Mouse (Mus musculus) mature B cell (primary cell): ENCODE measurements around the gene Rnf38.

Source experiments
- in situ Hi-C: fragments of 300-500 bp; cut with MboI; formaldehyde crosslinking; loops from 2 replicates; pipeline ENCODE4 v1.14.3; 2019

The Rnf38 gene

DNA sequence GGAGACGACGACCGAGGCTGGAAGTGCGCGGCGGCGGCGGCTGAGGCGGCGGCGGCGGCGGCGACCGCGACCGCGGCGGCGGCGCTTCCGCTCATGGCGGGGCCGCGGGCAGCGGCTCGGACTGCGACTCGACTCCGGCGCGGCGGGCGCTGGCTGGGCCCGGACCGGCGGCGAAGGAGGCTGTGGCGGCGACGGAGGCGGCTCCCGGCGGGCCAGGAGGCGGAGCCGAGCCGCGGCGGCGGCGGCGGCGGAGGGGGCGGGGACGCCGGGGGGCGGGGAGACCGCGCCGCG lies at the start of gene Rnf38:
Rnf38 (minus strand) TSS at position 77 of the 291 bp plus-strand sequence.
- in situ Hi-C loops = no loop called here

DNA sequence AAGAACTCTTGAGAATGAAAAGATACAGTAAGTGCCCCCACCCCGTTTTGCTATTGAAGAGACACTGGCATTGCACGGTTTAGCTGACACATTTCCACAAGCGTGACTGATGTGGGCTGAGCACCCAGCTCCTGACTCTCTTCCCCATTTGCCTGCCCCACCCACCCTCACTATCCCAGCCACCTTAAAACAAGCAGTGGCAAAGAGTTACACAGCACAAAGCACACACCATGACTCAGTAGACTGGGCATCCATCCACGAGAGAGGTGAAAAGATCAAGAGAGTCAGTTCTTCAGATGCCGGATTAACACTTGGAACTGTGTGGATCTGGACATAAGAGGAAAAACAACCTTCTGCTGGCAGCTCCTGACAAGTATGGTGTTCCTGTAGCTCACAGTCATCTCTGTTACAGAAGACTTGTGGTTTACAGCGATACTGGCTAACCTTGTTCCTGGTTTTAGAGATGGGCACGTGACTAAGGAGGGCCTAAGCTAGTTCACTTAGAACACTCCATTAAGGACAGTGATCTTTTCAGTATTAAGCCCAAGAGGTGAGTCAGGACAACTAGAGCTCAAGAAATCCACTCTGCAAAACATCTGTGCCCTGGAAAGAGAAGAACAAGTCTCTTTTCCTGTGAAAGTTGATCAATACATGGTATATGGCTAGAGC lies 48.1 kb upstream of the Rnf38 start:
- in situ Hi-C loops = loop anchor here (10.0 kb wide), 1 partner anchor 107 kb away; no protein-coding TSS in a partner anchor

DNA sequence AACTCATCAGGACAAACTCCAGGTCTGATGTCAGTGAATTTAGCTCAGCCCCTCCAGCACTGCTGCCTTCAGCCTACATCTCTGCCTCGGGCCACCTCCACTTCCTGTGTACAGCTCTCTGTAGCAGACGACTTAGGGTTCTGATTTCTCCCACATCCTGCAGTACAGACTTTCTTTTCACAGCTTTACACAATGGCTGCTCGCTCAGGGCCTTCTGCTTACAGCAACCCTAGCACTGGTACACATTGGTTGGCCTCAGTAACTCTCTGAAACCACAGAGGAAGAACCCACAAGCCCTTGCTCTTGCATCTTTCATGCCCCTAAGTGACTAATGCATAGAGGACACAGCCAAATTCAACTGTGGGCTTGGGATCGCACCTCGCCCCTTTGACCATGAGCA lies 37.5 kb upstream of the Rnf38 start:
- in situ Hi-C loops = no loop called here

DNA sequence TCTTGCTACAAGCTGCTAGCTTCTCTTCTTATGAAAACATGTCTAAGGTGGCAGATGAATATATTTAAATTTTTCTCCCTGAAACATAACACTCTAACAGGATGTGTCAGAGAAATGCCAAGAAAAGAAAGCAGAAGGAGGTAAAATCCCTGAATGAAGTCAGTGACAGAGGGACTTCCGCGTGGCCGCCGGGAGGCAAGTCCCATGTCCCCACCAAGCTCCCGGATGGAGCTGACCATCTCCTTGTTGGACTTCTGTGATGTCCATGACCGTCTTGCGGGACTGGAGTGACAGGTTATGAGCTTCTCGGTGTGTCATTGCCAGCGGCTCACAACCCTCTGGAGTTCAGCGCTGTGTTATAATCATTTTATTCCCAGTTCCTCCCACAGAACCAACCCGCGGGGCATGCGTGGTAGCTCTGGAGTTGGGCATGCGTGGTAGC lies 35.8 kb upstream of the Rnf38 start:
- in situ Hi-C loops = no loop called here

DNA sequence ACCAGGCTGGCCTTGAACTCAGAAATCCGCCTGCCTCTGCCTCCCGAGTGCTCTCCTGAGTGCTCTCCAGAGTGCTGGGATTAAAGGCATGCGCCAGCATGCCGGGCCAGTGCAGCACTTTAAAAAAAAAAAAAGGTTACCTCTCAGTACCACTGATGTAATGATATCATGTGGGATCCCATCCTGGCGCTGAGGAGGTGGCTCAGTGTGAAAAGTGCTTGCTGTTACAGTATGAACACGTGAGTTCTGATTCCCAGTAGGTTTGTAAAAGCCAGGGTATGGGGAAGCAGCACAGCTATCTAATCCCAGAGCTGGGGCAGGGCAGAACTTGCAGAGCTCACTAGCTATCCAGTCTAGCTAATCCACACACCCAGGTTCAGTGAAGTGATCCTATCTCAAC lies 33.8 kb upstream of the Rnf38 start:
- in situ Hi-C loops = no loop called here

DNA sequence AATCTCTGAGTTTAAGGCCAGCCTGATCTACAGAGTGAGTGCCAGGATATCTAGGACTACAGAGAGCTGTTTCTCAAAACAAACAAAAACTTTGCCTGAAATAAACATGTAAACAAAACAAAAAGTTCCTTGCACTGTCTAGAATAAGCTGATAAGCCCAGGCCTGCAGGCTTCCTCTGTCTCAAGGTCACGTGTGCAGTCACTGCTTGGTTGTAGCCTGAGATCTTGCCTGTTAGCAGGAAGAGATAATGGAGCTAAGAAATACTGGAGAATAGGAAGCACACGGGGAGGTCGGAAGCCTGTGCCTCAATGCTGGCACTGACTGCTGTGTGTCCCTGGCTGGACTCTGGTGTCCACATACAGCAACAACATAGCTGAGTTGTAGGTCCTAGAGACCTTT lies 31.9 kb upstream of the Rnf38 start:
- in situ Hi-C loops = no loop called here

DNA sequence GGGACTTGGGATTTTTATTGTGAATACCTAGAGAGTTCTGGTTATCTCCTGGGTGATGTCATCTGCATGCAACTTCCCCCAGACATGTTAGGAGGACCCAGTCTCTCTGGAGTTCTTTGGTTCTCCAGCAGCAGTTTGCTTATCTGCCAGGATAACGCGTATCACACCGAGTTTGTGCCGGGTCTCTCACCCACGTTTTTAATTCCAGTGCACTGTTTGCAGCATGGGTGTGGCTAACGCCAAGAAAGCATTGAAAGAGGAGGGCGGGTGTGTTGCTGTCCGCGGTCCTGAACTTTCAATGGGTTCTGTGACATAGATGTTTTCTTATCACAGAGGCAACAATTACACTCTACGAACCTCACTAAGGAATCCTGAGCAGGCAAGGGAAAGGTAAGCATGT lies 26.7 kb upstream of the Rnf38 start:
- in situ Hi-C loops = no loop called here

DNA sequence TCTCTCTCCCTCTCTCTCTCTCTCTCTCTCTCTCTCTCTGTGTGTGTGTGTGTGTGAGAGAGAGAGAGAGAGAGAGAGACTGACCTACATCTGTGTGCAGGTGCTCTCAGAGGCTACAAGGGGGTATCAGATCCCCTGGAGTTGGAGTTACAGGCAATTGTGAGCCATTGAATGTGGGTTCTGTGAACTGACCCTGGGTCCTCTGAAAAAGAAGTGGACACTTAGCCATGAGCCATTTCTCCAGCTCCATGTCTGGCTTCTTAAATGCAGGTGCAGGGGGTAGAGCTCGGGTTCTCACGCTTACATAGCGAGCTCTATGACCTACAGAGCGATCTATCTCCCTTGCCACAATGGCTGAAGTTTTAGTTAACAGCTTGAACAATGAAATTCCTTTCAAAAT lies 25.5 kb upstream of the Rnf38 start:
- in situ Hi-C loops = no loop called here

DNA sequence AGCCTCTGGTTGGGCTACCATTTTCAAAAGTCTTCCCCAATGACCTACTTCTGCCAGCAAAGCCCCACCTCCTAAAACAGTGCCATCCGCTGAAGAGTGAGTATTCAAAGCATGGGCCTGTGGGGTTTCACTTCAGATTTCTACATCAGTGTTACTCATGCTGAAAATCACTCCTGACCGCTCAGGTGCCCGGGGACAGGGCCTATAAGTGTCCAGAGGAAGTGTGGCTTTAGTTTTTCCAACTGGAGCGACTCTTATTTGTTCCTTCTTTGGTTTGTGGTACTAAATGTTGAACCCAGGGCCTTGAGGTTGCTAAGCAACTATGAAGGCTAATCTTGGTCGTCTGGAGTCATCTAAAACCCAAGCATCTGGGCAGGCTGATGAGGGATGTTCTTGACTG lies 21.0 kb upstream of the Rnf38 start:
- in situ Hi-C loops = no loop called here

DNA sequence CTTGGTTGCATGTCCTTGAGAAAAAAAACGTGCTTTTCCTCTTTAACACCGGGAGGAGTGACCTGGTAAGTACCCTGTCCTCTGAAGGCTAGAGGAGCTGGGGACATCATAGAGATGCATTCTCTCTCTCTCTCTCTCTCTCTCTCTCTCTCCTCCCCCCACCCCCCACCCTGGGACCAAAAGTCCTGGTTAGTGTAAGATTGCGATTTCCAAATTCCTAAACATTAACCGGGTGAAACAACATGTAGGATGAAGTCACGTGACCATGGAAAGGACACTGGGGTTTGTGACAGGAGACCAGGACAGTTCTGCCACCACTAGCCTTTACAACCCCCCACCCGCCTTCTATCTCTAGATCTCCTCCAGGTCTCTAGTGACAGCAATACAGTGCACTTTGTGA lies 19.6 kb upstream of the Rnf38 start:
- in situ Hi-C loops = no loop called here

DNA sequence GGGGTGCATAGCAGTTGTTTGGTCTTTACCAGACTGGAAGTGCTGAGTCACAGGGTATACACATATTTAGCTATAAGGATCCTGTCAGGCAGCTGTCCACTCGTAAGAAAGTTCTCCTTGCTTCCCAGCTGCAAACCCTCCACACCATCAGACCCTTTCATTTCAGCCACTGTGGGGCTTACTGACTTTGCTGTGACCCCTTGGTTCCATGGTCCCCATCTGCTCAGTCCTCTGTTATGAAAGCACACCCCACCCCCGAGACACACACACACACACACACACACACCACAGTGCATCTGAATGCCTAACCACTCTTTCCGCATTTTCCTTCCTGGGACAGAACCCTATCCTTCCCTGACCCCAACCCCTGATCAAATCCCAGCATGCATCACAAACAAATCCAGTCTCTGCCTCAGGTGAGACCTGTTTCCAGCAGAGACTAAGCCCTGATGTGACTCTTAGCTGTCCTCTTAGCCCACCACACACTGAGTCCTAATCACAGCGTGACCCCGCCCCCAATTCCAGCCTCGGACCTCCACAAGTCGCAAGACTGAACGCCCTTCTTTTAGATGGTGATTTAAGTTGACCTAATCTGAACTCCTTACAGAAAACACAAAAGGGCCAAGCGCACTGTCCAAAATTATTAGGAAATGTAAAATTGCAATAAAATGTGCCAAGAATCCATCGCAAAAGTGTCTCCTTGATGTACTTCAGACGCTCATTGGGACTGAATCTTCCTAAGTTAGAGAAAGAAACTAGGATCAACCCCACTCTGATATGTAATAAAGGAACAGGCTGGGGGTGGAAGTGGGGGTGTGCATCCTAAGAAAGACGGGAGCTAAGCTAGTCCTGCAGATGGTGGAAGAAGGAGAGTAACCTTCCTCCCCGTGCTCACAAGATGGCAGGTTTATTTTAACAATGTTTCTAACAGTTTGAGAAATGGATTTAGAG lies 18.7 kb upstream of the Rnf38 start:
- in situ Hi-C loops = no loop called here

DNA sequence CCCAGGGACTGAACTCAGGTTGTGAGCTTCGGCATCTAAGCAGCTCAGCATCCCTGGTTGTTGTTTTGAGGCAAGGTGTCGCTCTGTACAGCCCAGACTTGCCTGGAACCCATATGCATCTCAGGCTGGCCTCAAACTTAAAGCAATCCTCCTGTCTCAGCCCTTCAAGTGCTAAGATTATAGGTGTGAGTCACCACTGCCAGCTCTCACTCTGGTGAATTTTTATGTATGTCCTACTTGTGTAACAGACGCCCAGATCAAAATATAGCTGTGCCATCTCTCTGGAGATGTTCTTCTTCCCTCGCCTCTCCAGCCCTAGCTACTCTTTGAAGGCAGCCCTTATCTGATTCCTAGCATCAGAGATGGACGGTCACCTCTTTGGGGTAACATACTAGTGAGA lies 17.9 kb upstream of the Rnf38 start:
- in situ Hi-C loops = no loop called here

DNA sequence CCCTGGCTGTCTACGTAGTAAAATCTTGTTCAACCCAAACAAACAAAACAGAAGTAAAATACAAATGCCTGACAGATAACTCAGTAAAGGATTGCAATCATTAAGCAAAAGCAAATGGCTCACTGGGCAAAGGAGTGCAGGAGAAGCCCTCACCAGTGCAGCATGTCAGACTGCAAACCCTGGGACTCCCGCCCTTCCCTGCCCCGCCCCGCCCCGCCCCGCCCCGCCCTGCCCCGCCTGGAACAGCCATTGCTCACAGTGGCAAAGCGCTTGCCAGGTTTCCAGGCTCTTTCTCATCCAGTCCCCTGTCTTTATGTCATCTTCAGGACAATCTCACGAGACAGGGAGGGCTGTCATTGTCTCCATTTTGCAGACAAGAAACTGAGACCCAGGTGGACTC lies 16.1 kb upstream of the Rnf38 start:
- in situ Hi-C loops = no loop called here

DNA sequence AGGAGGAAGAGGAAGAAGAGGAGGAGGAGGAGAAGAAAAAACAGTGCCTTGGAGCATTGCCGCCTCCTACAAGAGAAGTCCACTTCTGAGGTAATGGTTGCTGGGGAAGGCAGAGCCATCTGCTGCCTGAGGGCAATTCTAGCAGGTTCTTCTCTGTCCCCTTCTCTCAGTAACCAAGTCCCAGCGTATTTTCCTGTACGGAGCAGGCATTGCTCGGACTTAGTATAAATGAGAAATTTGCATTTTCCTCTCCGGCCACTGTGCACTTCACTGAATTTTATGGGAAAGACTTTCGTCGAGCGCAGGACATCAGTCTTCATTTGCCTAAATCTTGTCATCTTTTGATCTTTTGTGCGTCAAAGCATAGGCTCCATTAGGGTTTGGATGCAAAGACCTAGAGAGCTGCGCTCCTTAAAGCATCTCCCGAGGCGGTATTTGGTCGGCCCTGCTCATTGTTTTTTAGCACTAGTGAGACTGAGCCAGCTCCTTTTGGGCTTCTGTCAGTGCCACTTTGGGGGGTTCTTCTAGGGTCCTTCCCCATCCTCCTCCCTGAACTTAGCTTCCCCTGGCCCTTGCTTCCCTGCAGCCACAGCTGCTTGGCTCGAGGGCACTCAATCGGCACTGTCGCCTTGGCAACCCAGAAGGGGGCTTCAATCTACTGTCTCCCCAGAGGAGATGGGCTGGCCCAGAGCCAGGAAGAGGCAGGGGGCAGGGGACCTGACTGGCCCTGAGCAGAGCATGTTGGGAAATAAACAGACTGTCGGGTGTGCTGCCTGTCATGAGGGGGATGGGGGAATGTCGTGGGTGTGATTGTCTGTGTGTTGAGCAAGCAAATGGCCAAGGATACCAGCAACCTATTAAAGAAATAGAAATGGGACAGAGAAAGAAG lies 13.7 kb upstream of the Rnf38 start:
- in situ Hi-C loops = no loop called here

DNA sequence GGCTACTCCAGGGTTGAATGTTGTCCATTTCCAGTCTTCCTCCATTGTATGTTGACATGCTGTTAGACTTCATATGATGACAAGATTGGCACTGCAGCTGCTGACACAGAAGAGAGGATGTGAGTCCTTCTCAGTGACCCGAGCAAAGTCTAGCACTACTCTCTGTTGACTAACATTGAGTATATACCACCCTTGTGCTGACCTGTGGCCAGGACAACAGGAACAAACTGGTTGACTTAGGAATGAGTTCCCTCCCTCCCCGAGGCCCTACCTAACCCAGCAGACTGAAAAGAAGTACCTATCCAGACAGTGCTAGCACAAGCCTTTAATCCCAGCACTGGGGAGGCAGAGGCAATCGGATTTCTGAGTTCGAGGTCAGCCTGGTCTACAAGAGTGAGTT lies 12.7 kb upstream of the Rnf38 start:
- in situ Hi-C loops = no loop called here

DNA sequence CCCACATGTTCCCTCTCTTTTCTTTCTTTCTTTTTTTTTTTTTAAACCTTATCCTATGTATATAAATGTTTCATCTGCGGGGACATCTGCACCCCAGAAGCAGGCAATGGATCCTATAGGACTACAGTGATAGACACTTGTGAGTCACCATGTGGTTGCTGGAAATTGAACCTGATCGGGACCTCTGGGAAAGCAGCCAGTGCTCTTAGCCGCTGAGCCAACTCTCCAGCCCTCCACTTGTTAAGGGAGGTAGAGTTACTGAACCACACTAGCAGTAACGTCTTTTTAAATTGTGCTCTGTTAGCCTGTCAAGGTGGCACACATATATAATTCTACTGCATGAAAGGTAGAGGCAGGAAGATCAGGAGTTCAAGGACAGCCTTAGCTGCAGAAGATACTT lies 8.0 kb upstream of the Rnf38 start:
- in situ Hi-C loops = no loop called here

DNA sequence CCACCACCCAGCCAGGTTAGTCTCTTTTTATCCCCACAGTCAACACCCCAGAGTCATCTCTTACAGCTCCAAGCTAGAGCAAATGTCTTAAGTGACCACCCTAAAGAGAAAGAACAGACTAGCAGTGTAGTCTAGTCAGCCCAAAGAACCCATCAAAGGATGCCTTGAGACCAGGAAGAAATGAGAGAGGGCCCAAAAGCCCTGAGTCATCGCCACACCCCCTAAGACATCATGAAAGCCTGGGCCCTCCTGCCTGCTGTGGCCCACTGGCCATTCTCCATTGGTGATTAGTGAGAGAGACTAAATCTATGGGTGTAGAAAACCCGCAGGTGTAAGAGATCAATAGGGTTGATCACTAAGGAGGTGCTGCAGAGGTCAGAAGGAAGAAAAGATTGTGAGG lies 2.4 kb upstream of the Rnf38 start:
- in situ Hi-C loops = no loop called here

DNA sequence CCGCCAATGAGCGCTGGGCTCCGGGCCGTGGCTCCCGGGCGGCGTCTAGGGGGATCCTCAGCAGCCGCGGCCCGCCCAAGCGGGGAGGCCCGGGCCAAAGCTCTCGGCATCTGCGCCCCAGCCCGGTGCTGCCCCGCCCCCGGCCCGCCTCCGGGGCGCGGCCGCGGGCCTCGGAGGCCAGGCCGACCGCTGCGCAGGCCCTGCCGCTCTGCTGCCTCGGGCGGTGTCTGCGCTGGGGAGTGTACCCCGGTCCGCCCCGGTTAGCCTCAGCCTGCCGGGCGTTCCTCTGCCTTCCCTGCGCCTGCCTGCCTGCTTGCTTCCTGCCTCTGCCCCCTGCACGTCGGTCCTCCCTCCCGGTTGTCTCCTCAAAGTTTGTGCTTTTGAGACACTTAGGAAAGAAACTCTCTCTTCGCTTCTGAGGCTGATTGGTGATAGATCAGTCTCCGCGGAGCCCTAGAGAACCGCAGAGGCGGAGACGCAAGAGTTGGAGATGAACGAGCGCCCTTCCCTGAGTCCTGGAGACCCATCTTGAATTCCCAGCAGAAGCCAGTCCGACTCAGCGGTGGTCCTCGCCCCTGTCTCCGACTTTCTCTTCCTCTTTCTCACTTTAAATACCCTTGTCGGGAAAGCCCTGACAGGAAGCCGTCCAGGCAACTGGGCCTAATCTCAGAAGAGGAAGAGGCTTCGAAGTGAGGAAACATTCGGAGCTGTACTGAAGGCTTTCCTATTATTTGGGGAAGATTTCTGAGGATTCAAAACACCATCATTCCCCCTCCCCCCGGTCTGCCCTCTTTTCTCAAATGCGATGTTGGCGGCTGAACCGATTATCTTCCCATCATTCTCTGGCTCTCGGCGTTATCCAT lies 646 bp upstream of the Rnf38 start:
- in situ Hi-C loops = no loop called here

DNA sequence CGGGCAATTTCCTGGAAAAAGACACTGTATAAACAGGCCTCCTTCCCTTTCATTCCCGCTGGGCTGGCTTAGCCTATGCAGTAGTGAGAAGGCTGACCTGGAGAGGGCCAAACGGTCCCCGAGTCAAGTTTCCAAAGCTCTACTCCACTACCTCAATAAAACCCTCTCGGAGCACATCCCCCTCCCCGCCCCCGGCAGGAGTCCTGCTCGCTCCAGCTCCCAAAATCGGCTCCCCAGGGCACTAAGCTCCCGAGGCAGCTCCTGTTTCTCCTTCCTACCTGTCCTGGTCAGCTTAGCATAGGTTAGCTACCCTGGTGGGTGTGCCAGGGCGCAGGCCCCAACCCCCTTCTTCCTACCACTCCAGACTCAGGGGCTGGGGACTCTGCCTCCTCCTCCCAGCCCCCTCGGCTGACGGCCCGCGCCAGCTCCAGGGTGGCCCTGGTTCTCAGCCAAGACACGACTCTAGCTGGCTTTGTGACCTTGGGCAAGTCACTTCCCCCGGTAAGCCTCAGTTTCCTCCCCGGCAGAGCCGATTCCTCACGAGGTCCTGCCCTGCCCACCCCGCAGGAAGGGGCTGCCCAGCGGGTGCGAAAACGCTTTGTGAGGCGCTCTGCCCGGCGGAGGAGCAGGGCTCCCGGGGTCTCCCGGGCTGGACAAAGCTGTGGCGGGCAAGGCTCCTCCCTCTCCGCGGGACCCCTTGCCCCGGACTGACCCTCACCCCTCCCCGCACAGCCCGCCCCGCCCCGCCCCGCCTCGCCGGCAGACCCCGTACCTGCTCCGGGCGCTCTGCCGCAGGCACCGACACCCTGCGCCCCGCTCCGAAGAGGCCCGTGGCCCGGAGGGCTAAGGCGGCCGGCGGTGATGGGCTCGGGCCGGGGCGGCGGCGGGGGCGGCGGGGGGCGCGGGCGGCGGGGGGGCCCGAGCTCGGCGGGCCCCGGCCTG lies 547 bp downstream of the Rnf38 start:
- in situ Hi-C loops = no loop called here

DNA sequence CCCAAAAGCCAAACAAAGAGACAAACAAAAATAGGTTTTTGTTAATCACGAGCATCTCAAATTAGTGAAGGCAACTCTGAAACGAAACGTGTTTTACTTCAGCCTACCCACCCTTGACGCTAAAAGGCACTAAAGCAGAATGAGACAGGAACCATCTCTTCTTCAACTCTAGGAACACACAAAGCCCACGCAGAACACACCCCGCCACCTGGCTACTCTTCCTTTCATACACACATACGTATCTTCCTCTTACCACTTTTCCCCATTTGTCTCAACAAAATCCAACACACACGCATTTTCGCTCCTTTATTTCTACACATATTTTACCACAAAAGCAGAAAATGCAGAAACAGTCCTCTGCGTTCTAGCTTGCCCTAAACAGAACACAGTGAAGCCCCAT lies 8.5 kb downstream of the Rnf38 start:
- in situ Hi-C loops = no loop called here
